Mouse (Mus musculus) mammary gland, adult 2 months (tissue): Measurements from ENCODE around the gene Nudt14. TPM values are rescaled to one million over a fixed set of nuclear protein-coding genes. Genes with fewer than 3 reads are reported as not detected.

Experiments
- polyA plus RNA-seq: library from polyadenylated mRNA; depleted of rRNA; stranded (reverse); fragments of >200 nt; gene quantifications from 2 replicates; pipeline ENCODE4 v1.2.3, GENCODE M21; 2012; ENCODE audit warnings: low replicate concordance; rRNA removed

Nudt14 gene
- 31.3 and 33.2 TPM in 2 replicates for polyA plus RNA-seq

GRCm38 (mm10) chr12:112941776-112942713 lies at the start of gene Nudt14:
Nudt14 (minus strand) TSS chr12:112942124.

GRCm38 (mm10) chr12:112976371-112977073 lies 34.6 kb upstream of the Nudt14 start, which contains the start of gene Btbd6:
Btbd6 (plus strand) TSS chr12:112976482.

GRCm38 (mm10) chr12:112929562-112930352 lies 12.2 kb downstream of the Nudt14 start, which contains the start of gene Jag2:
Jag2 (minus strand) TSS chr12:112929776.

Other genes starting within 250 kb of the Nudt14 start
- 27.1 and 43.9 TPM in 2 replicates for gene Cep170b, start 221.7 kb downstream of the Nudt14 start, polyA plus RNA-seq
- gene Pld4, start 181.5 kb downstream of the Nudt14 start, polyA plus RNA-seq = 171 and 191 TPM in 2 replicates
- gene Ahnak2, start 139.5 kb downstream of the Nudt14 start, polyA plus RNA-seq = 14.3 and 15.8 TPM in 2 replicates
- gene Clba1, start 133.2 kb downstream of the Nudt14 start, polyA plus RNA-seq = 2.0 and 3.4 TPM in 2 replicates
- 24.3 and 24.6 TPM in 2 replicates for gene Cdca4, start 112.7 kb downstream of the Nudt14 start, polyA plus RNA-seq
- 46.4 and 48.6 TPM in 2 replicates for gene Gpr132, start 73.9 kb downstream of the Nudt14 start, polyA plus RNA-seq
- gene Jag2, start 12.3 kb downstream of the Nudt14 start, polyA plus RNA-seq = 32.8 and 44.7 TPM in 2 replicates
- 26.8 and 124 TPM in 2 replicates for gene Btbd6, start 34.4 kb upstream of the Nudt14 start, polyA plus RNA-seq
- gene Brf1, start 58.6 kb upstream of the Nudt14 start, polyA plus RNA-seq = 55.7 and 134 TPM in 2 replicates
- gene Pacs2, start 72.4 kb upstream of the Nudt14 start, polyA plus RNA-seq = 57.6 and 59.4 TPM in 2 replicates
- 0.27 and 0.31 TPM in 2 replicates for gene Tex22, start 132.4 kb upstream of the Nudt14 start, polyA plus RNA-seq
- 61.7 and 146 TPM in 2 replicates for gene Mta1, start 156.2 kb upstream of the Nudt14 start, polyA plus RNA-seq
- gene Crip2, start 198.1 kb upstream of the Nudt14 start, polyA plus RNA-seq = 324 and 338 TPM in 2 replicates
- gene Crip1, start 204.2 kb upstream of the Nudt14 start, polyA plus RNA-seq = 673 and 1,071 TPM in 2 replicates
- 5.6 and 11.1 TPM in 2 replicates for gene Tedc1, start 214.3 kb upstream of the Nudt14 start, polyA plus RNA-seq
- gene Tmem121, start 243.8 kb upstream of the Nudt14 start, polyA plus RNA-seq = 1.1 and 3.0 TPM in 2 replicates